Mouse (Mus musculus): ENCODE measurements around the gene Arhgap22.

DNA sequence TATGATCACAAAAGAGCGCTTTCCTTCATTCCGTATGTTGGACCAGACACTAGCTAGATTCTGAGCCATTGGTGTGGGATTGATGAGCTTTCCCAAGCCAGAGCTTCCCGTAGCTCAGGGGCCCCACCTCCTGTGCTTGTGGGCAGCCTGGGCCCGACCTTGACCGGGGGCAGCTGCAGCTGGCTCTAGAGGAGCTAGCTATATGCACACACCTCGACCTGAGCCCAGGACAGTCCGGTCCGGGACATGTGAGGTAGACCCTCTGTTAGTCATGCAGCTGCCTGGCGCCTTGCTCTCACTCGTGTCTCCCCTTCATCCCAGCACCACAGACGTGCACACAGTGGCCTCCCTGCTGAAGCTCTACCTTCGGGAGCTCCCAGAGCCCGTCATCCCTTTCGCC lies 148.3 kb downstream of the Arhgap22 start:
- TF ChIP-seq CTCF (IDR thresholded peaks at IDR 0.05; ENCODE audit: low read depth, low read length) (no peak), EP300 (IDR thresholded peaks at IDR 0.05; ENCODE audit: insufficient read depth, low read depth, low read length) (no peak), POLR2A (IDR thresholded peaks at IDR 0.05; ENCODE audit: insufficient read depth, low read length) (no peak)

Measured in ES-Bruce4 (cell line).